Mouse (Mus musculus) kidney, adult 2 months (tissue): Measurements from ENCODE around the gene Olfr160. TPM values are rescaled to one million over a fixed set of nuclear protein-coding genes. Genes with fewer than 3 reads are reported as not detected.

Experiments
- DNase-seq: peaks from one replicate; pipeline ENCODE4 v3.0.0; 2021
- H3K27ac ChIP-seq: fragments of 200-500 bp; 2 replicates; pipeline ENCODE4 v1.5.1; 2012; ENCODE audit warnings: low read depth, low read length, control low read depth, inconsistent platforms; ENCODE audit not compliant: insufficient read depth
- H3K27me3 ChIP-seq: fragments of 200-500 bp; replicated peaks from 2 replicates; pipeline ENCODE4 v1.6.1; 2012; ENCODE audit warnings: mild to moderate bottlenecking, moderate library complexity, low read length, inconsistent platforms; ENCODE audit not compliant: control insufficient read depth, insufficient read depth
- H3K36me3 ChIP-seq: fragments of 200-500 bp; 2 replicates; pipeline ENCODE4 v1.6.1; 2012; ENCODE audit warnings: mild to moderate bottlenecking, moderate library complexity, low read length, inconsistent platforms; ENCODE audit not compliant: control insufficient read depth, insufficient read depth
- H3K4me1 ChIP-seq: fragments of 200-500 bp; 2 replicates; pipeline ENCODE4 v1.6.1; 2011; ENCODE audit warnings: low read length; ENCODE audit not compliant: control insufficient read depth, insufficient read depth
- H3K4me3 ChIP-seq: fragments of 200-500 bp; 2 replicates; pipeline ENCODE4 v1.5.1; 2011; ENCODE audit warnings: mild to moderate bottlenecking, low read depth, low read length, control low read depth; ENCODE audit not compliant: insufficient read depth
- CTCF ChIP-seq: fragments of 200-500 bp; conservative IDR thresholded peaks from 2 replicates; pipeline ENCODE4 v1.5.1; 2011; ENCODE audit warnings: low read depth, mild to moderate bottlenecking, control low read depth, low read length, moderate library complexity, mixed read lengths; ENCODE audit not compliant: insufficient read depth, insufficient read length
- POLR2A ChIP-seq: fragments of 200-500 bp; IDR thresholded peaks from one replicate; pipeline ENCODE4 v1.6.1; 2011; ENCODE audit warnings: low read depth, low read length, control low read depth
- WGBS: fragments of 180-500 bp; shearing (Covaris S2); methylation state at CpG from one replicate; pipeline ENCODE4 v1.1.7; 2018; 5-methylcytosine and 5-hydroxymethylcytosine counted together
- polyA plus RNA-seq: library from polyadenylated mRNA; depleted of rRNA; stranded (reverse); fragments of >200 nt; gene quantifications from 2 replicates; pipeline ENCODE4 v1.2.3, GENCODE M21; 2012

Olfr160 gene
- polyA plus RNA-seq, 1 experiment, result not detected

DNA sequence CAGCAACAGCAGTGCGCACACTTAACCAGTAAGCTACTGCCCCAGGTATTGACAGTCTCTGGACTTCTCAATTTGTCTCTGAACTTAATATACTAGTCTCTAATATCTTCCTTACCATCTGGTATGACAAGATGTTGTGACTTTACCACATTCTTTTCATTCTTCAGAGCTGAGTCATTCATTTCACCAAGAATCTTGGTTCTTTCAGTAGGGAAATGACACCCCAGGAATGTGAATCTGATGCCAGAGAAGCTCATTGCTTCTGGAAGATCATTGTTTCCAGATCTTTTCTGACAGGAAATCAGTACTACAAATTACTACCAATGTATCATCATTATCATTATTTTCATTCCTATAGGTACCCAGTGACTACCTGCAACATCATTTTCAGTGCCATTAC is 18.3 kb upstream of the Olfr160 start:
- DNase-seq, result no peak
- TF ChIP-seq POLR2A (no peak), CTCF (no peak)
- Histone ChIP-seq H3K4me1 (no peaks in the 10 kb centered on the region), H3K27me3 (no peaks in the 10 kb centered on the region), H3K27ac (no peak overlapping the region), H3K36me3 (no peaks in the 10 kb centered on the region), H3K4me3 (no peak overlapping the region)
- WGBS, result 98% methylated on average over 1 of the region's 1 CpGs

DNA sequence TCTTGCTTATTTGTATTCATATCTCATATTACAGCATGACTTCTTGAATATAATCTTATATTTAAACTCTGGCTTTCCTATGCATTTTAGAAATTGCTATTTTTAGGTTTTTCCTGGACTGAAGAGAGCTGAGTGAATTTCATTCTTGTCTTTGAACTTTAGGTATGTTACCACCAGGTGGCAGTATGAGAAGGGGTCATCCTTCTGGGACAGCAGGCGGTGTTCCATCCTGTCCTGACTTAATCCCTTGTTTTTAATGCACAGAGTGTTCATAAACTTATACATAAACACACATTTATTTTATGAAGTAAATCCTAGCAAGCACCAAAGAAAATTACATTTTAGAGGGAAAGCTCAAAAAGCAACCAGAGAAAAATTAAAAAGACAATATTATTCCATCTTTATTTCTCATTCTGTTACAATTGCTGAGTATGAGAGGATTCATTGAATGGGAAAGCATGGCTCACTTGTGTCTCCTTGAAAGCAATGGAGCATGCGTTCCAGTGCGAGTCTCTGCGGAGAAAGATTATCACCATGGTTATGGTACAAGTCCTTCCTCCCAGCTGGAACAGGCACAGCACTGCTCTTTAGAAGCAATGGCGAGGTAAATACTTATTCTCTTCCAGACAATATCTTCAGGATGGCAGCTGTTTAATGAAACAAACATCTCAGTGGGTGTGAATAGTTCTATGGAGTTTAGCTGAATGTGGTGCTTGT is 25.9 kb downstream of the Olfr160 start:
- Histone ChIP-seq H3K4me3 (no peak overlapping the region), H3K27me3 (no peaks in the 10 kb centered on the region), H3K27ac (no peak overlapping the region), H3K36me3 (no peaks in the 10 kb centered on the region), H3K4me1 (no peaks in the 10 kb centered on the region)
- 57% methylated on average over 5 of the region's 5 CpGs for WGBS
- TF ChIP-seq CTCF (peak; percentile 67), POLR2A (no peak)
- DNase-seq, result peak; percentile 12

DNA sequence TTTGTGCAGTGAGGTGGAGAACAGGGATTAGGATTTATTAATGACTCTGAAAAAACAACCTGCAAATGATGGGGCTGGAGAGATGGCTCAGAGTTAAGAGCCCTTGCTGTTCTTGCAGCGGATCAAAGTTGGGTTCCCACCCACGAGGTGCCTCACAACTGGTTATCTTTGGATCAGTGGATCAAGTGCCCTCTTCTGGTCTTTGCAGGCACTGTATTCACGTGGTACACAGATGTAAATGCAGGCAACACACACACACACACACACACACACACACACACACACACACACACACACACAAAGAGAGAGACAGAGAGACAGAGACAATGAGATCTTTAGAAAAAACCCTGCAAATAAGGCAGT is 28.1 kb downstream of the Olfr160 start:
- H3K27me3 ChIP-seq, result no peaks in the 10 kb centered on the region
- H3K27ac ChIP-seq, result no peak overlapping the region
- DNase-seq, result no peak
- TF ChIP-seq POLR2A (no peak), CTCF (no peak)
- H3K4me1 ChIP-seq, result no peaks in the 10 kb centered on the region
- H3K36me3 ChIP-seq, result no peaks in the 10 kb centered on the region
- WGBS, result 42% methylated on average over 3 of the region's 3 CpGs
- H3K4me3 ChIP-seq, result no peak overlapping the region

DNA sequence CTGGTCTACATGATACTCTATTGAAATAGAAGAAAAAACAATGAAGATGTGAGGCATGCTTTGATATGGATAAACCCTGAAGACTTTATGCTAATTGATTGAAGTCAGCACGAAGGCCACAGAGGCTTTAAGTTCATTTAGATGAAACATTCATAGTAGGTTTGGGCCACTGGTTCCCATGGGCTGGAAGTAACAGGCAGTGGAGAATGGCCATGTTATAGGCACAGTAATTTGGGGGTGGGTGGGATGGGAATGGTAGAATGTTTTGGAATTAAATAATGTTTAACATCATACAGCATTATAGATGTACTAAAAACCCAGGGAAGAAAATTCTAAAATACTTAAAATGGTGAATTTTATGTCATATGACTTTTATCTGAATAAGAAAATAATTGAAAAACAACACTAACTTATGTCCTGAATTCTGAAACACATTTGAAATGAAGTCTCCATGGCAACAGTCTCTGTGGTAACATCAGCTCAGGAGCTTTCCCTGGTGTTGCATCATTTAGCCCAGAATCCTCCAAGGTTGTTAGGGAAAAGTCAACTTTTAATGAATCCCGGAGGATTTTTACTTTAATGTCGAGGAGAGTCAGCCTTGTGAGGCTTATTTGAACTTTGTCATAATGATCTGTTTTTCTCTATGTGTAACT is 28.6 kb downstream of the Olfr160 start:
- WGBS, result 78% methylated on average over 3 of the region's 3 CpGs
- no peaks in the 10 kb centered on the region for H3K4me1 ChIP-seq
- H3K36me3 ChIP-seq, result no peaks in the 10 kb centered on the region
- no peaks in the 10 kb centered on the region for H3K27me3 ChIP-seq
- DNase-seq, result no peak
- no peak for TF ChIP-seq POLR2A
- no peak for TF ChIP-seq CTCF
- H3K4me3 ChIP-seq, result no peak overlapping the region
- no peak overlapping the region for H3K27ac ChIP-seq

DNA sequence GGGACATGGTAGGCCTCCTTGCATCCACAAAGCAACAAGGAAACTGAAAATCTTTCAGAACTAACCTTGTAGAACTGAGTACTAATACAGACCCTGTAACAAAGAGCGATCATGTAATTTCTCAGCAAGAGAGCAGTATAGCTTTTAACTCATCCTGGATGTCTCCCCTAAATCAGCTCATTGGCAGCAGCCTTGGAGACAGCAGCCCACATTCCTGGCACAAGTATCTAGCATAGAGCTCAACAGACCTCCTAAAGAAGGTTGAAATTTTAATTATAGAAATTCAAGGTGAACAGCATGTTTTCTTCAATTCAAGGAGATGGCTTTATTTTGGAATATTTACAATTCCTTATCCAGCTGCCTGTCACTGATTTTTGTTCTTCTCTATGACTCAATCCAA is 34.9 kb downstream of the Olfr160 start:
- WGBS, result 89% methylated on average over 1 of the region's 1 CpGs
- Histone ChIP-seq H3K4me3 (no peak overlapping the region), H3K27ac (no peak overlapping the region), H3K4me1 (no peaks in the 10 kb centered on the region), H3K27me3 (no peaks in the 10 kb centered on the region), H3K36me3 (no peaks in the 10 kb centered on the region)
- no peak for DNase-seq
- TF ChIP-seq CTCF (no peak), POLR2A (no peak)

GRCm38 (mm10) chr9:37675287-37675686 is 40.8 kb downstream of the Olfr160 start:
- no peaks in the 10 kb centered on the region for H3K27me3 ChIP-seq
- H3K4me3 ChIP-seq, result no peak overlapping the region
- no peak for DNase-seq
- H3K4me1 ChIP-seq, result no peaks in the 10 kb centered on the region
- TF ChIP-seq CTCF (no peak), POLR2A (no peak)
- no peak overlapping the region for H3K27ac ChIP-seq
- 73% methylated on average over 4 of the region's 4 CpGs for WGBS
- H3K36me3 ChIP-seq, result no peaks in the 10 kb centered on the region

- WGBS, result 93% methylated on average over 3 of the region's 3 CpGs
- DNase-seq, result no peak
- Histone ChIP-seq H3K36me3 (no peaks in the 10 kb centered on the region), H3K4me3 (no peak overlapping the region), H3K27me3 (no peaks in the 10 kb centered on the region), H3K4me1 (no peaks in the 10 kb centered on the region), H3K27ac (no peak overlapping the region)
- no peak for TF ChIP-seq POLR2A
- TF ChIP-seq CTCF, result no peak
Observed at GRCm38 (mm10) chr9:37670261-37670660, 45.8 kb downstream of the Olfr160 start.
